Mouse (Mus musculus): ENCODE results near the gene Cyp4a29. TPM values are rescaled to one million over a fixed set of nuclear protein-coding genes. Genes with fewer than 3 reads are reported as not detected.
"Not testable (repeated sequence)": the region's sequence is repeated elsewhere in the genome, so short reads cannot be mapped to it uniquely, and the experiment has no call there.

The Cyp4a29 gene
- total RNA-seq (2022), result not detected

DNA sequence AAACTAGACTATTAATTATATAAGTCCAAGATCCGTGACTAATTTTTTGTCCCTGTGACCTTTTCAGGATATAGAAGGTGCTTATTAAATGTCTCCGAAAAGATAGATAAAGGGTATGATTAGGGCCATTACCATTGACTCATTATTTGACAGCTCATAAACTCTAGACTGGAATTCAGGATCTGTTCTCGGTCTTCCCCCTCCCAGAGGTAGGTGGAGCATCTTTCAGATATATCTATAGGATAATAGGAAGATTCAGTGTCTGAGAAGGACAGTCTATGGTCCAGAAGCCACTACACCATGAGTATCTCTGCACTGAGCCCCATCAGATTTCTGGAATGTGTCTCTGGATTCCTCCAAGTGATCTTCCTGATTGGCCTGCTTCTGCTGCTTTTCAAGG is at the start of gene Cyp4a29:
Gene Cyp4a29, plus strand, starts transcription at position 301 of the 400 bp plus-strand sequence.
- DNase-seq (ENCODE audit: low spot score in 2 of 2), result no peak

DNA sequence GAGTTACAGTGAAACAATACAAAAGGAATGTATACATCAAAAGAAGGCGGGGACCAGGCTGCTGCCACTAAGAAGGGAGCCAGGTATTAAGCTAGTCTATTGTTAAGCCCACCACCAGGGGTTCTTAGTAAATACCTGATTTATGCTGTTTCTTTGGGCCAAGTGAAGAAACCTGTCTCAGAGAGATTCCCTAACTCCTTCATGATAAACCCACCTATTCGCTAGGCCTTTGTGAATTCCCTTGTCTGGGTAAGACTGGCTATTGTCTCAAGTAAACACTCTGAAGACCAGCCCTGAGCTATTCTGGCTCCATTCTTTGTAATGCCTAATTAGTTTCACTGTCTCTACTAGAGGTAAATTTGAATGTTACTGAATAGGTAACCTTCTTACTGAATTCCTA is 9.0 kb upstream of the Cyp4a29 start:
- DNase-seq (ENCODE audit: low spot score in 2 of 2), result not testable (repeated sequence)

DNA sequence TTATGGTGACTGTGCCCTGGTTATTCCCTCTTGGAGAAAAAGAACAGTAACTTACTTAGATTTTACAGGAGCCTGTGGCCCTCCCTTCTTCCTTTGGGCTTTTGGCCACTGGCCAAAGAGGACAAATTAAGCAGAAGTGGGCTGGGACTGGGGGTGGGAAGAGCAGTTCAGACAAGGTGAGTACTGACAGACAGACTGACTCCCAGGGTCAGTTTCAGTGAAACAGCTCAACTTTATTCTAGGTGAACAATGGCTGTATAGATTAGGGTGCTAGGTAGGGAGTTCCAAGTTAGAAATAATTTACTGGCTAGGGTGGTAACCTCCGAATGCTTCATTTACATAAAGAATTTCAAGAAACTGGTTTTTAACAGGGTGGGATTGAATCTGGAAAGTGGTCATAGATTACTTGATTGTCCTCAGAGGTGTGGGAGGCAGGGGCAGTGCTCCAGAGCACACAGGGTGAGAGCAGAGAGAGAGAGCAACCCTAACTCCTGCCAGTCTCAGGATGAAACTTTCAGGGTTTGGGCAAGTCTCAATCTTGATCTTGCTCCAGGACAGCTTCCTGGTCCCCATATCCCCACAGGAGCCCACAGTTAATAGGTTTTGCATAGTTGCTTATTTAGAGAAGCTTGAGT is 5.3 kb upstream of the Cyp4a29 start:
- DNase-seq (ENCODE audit: low spot score in 2 of 2), result no peak

DNA sequence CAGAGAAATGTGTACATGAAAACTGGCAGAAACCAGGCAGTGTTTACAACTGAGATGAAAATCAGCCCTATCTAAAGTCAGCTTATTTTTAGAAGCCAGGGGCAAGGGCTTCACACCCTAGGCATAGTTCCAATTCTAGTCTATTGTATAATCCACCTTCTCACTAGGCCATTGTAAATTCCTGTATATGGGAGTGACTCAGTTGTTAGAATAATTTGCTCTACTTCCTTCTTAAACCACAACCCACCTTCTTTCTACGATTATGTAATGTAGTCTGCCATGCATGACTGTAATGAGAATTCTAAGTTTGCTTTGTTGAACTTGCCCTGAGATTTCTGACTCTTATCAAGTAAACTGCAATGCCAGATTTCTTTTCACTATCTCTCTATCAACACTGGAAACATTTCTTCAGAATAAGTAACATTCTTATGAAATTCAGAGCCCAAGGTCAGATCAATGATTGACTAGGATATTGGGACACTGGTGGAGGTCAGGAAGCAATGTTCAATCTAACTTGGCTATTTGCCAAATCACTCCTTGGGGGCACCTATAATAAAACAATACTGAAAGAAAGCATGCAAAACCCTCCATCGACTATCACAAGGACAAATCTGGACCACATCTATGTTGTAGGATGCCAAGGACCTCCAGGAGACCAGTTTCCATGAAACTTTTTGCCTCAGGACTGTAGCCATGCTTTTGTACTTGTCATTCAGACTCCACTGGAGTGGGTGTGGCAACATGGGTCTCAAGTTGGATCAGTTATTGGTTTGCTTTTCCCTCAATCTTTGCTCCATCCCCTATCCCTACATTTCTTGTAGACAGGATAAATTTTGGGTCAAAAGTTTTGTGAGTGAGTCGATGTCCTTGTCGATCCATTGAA is 23.0 kb downstream of the Cyp4a29 start:
- not testable (repeated sequence) for DNase-seq (ENCODE audit: low spot score in 2 of 2)

DNA sequence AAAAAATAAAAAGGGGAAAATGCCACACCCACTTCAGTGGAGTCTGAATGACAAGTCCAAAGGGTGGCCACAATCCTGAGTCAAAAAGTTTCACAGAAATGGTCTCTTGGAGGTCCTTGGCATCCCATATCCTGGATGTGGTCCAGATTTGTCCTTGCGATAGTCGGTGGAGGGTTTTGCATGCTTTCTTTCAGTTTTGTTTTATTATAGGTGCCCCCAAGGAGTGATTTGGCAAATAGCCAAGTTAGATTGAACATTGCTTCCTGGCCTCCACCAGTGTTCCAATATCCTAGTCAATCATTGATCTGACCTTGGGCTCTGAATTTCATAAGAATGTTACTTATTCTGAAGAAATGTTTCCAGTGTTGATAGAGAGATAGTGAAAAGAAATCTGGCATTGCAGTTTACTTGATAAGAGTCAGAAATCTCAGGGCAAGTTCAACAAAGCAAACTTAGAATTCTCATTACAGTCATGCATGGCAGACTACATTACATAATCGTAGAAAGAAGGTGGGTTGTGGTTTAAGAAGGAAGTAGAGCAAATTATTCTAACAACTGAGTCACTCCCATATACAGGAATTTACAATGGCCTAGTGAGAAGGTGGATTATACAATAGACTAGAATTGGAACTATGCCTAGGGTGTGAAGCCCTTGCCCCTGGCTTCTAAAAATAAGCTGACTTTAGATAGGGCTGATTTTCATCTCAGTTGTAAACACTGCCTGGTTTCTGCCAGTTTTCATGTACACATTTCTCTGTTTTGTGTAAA is 36.5 kb downstream of the Cyp4a29 start:
- not testable (repeated sequence) for DNase-seq (ENCODE audit: low spot score in 2 of 2)

DNA sequence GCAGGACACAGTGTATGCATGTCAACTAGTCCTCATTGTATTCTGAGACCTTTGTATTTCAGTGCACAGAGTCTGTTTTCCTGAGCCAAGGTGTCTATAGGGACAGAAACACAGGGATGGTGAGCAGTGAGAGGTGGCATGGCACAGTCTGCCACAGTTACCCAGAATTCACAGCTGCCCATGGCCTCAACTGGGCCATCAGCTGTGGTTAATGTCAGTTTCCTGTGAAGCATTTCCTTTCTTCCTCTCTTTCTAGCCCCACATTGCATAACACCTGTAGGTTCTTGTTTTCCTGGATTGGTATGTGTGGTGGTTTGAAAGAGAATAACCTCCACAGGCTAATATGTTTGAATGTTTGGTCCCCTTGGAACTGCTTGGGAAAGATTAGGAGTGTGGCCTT is 38.5 kb downstream of the Cyp4a29 start:
- no peak for DNase-seq (ENCODE audit: low spot score in 2 of 2)

DNA sequence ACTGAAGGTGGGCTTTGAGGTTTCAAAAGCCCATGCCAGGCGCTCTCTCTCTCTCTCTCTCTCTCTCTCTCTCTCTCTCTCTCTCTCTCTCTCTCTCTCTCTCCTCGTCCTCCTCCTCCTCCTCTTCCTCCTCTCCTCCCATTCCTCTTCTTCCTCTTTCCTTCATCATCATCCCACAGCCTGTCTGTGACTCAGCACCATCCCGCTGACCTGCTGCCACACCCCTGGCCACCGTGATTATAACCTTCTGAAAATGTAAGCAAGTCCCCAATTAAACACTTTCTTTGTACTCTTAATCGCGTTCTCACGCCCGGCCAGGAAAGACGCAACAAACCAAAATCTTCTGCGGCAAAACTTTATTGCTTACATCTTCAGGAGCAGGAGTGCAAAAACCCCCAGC is 38.9 kb downstream of the Cyp4a29 start:
- DNase-seq (ENCODE audit: low spot score in 2 of 2), result not testable (repeated sequence)

DNA sequence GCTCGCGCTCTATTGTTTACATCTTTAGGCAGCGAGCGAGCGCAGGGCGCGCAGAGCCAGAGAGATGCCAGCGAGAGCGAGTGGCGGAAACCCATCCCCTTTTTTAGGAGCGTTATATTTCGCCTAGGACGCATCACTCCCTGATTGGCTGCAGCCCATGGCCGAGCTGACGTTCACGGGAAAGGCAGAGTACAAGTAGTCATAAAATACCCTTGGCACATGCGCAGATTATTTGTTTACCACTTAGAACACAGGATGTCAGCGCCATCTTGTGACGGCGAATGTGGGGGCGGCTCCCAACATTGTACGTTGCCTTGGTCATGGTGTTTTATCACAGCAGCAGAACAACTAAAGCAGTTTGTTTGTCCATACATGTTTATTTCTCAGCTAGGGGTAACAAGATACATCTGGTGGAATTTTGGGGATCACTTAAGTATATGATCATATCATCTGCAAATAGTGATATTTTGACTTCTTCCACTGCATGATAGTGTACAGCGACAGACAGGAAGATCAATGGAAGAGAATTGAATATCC is 39.4 kb downstream of the Cyp4a29 start:
- DNase-seq (ENCODE audit: low spot score in 2 of 2), result not testable (repeated sequence)

DNA sequence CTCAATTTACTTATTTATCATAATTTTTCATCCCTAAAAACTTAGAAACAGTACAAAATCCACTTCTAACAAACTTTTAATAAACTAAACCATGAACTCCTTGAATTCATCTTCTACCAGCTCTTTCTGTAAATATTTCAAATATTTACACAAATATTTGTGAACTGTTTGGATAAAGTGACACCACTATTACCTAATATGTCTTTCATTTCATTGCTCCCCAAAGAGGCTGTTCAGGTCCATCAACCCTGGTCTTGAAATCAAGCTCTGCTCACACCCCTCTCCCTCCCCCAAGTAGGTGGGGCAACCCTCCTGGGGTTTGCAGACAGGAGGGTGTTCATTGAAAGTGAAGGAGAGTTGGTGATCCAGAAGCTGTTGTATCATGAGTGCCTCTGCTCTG is 56.9 kb downstream of the Cyp4a29 start, which contains the start of gene Cyp4a12a:
Gene Cyp4a12a, plus strand, starts transcription at position 301 of the 400 bp plus-strand sequence.
- not testable (repeated sequence) for DNase-seq (ENCODE audit: low spot score in 2 of 2)

Other genes with a start within 250 kb of the Cyp4a29 start
- gene Stil, start 241.9 kb upstream of the Cyp4a29 start, total RNA-seq (2022), result 1 to 10 TPM in 2 of 4 experiments, under 1 TPM in 2; 0.43 to 1.5 (median 0.85) TPM
- 1 to 10 TPM; 1.2 to 2.1 (median 1.9) TPM for gene Tal1, start 185.7 kb upstream of the Cyp4a29 start, total RNA-seq (2022)
- 1 to 10 TPM in 2 of 4 experiments, under 1 TPM in 1, not detected in 1; 0.63 to 1.2 (median 1.1) TPM for gene Pdzk1ip1, start 153.4 kb upstream of the Cyp4a29 start, total RNA-seq (2022)
- gene Cyp4x1, start 107.8 kb upstream of the Cyp4a29 start, total RNA-seq (2022), result 10 to 100 TPM; 11.7 to 14.8 (median 12.9) TPM
- gene Cyp4a12a, start 57.0 kb downstream of the Cyp4a29 start, total RNA-seq (2022), result not detected
- gene Cyp4a12b, start 169.5 kb downstream of the Cyp4a29 start, total RNA-seq (2022), result under 1 TPM in 1 of 4 experiments, not detected in 3; 0.27 TPM
- gene Cyp4a30b, start 210.5 kb downstream of the Cyp4a29 start, total RNA-seq (2022), result not detected

Data from left cerebral cortex, adult 8-10 months (tissue).